Mouse (Mus musculus): ENCODE measurements around the gene Dhcr7. TPM values are rescaled to one million over a fixed set of nuclear protein-coding genes. Genes with fewer than 3 reads are reported as not detected.

Dhcr7 gene
- polyA plus RNA-seq, 2 experiments from 2014 or later: 42.4 to 42.9 TPM

GRCm38 (mm10) chr7:143833581-143834190 is 10.7 kb downstream of the Dhcr7 start:
- ATAC-seq: no peak

DNA sequence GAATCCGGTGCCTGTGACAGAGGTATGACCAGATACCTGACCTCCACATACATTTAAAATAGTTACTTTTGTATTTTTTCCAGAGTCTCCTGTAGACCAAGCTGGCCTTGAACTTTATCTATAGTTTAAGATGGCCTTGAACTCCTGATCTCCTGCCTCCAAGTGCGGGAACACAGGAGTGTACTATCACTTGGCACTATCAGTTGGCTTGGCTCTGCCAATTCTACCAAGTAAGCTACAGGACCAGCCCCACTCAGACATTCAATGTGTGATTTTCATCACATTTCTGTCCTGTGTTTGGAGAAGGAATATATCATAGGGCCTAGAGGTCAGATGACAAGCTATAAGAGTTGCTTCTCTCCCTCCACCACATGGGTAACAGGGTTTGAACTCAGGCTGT is 11.4 kb downstream of the Dhcr7 start:
- ATAC-seq: no peak

DNA sequence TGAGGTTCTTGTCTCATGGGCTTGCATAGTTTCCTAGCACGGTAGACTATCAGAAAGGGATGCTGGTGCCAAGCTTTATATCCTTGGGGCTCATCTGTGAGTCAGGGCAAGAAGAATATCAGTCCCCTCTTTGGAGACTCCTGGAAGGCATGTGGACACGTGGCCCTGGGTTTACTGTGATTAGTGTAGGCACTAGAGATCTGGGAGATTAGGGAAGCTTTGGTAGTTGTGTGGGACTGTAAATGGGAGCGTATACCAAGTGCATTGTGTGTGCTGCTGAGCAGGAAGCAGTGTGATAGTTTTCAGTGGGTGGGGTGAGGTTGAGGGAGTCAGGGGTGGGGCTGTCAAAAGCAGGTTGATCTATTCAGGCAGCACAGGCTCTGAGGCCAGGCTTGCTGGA is 12.0 kb downstream of the Dhcr7 start:
- no peak for ATAC-seq

DNA sequence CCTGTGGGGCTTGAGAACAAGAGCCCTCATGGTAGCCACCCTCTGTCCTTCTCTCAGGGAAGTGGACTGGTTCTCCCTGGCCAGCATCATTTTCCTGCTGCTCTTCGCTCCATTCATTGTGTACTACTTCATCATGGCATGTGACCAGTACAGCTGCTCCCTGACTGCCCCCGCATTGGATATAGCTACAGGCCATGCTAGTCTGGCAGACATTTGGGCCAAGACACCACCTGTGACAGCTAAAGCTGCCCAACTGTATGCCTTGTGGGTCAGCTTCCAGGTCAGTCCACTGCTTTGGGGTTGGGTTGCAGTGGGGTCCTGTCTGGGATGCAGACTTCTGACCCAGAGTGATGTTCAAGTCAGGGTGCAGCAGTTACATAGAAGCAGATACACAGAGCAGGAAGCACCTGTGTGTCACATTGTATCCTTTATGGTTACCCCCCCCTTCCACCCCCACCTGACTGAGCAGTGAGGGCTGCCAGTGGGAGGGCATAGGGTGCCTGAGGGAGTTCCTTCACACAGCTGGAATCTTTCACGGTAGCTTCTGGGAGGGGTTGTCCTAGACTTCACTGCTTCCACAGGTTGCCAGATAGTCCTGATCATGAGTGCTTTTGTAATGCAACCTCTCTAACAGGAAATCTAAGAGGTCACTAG is 14.9 kb downstream of the Dhcr7 start:
- ATAC-seq: no peak

DNA sequence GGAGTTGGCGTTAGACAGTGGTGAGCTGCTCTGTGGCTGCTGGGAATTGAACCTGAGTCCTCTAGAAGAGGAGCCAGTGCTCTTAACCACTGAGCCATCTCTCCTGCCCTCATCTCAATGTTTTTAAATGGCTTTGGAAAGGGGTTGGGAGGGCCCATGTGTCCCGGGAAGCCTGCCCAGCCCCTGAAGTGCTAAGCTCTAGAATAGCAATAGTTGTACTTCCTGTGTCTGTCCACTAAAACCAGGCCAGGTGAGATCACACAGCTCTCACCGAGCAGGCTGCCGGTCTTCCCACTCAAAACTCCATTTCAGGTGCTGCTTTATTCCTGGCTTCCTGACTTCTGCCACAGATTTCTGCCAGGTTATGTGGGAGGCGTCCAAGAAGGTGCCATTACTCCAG is 17.2 kb downstream of the Dhcr7 start:
- no peak for ATAC-seq

DNA sequence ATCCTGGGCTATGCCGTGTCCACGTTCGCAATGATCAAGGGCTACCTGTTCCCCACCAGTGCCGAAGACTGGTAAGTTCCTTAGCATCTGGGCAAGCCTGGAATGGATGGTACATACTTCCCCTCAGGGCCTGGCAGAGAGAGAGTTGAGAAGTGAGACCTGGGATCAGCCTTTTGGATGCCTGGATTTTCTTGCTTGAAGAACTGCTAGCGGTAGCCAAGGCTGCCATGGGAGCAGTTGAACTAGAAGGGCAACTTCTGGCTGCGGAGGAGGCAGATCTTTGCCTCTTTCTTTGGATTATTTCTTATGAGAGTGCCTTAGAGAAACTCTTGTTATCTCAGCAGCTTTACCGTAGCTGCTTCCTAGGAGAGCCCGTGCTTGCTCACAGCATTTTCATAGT is 18.4 kb downstream of the Dhcr7 start:
- no peak for ATAC-seq

GRCm38 (mm10) chr7:143848127-143848767 is 25.3 kb downstream of the Dhcr7 start:
- no peak for ATAC-seq

GRCm38 (mm10) chr7:143848768-143849482 is 26.0 kb downstream of the Dhcr7 start:
- ATAC-seq: no peak

DNA sequence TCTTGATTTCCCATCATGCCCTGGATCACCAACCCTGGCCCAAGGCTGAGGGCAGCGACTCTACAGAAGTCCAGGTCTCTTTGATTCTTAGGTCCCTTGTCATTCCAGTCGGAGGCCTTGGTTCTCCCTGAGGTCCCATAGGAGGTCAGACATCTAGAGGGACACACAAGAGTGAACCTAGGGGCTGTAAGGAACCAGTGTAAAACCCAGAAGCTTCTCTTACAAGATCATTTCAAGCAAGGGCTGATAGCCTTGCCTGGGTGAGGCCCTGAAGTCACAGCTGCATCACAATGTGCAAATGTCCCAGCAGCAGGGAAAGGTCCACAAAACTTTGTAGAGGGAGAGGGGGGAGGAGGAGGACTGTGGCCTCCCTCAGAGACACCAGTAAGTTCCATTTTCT is 43.6 kb downstream of the Dhcr7 start, which contains the start of gene Gm498:
TSS of gene Gm498 (plus strand) at position 301 of the 400 bp plus-strand sequence.
- ATAC-seq: no peak

- ATAC-seq: no peak
Measured at GRCm38 (mm10) chr7:143868874-143869273, 45.9 kb downstream of the Dhcr7 start.

DNA sequence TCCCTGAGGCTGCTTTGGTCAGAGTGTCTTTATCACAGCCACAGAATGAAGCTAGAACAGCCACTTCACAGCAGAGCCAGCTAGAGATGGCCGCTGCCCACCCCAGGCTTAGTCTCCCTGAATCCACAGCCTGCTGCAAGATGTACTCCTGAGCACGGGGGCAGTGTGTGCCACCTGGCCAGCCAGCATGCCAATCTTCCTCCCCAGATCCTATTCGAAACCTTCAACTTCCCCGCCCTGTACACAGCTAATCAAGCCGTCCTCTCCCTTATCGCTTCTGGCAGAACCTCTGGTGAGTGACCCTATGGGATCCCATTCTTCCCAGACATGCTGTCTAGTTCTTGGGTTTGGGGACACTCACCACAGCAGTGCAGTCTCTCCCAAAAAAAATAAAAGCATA is 60.8 kb downstream of the Dhcr7 start:
- ATAC-seq: no peak

DNA sequence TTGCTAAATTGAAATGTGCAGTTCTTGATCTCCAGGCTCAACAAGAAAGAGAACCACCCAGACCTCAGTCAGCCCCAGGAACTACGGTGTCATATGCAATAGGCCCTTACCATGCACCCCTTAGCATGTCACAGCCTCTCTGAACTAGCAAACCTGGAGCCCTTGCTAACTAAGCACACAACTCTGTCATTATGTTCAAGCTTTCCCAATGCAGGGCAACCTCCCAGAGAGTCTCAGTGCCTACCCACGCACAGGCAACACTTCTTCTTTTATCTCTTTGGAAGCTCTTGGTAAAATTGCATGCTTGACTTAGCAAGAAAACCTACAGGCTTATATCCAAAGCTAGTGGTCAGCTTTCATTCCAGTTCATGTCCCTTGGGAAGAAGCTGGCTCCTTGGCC is 68.2 kb downstream of the Dhcr7 start:
- ATAC-seq: no peak

DNA sequence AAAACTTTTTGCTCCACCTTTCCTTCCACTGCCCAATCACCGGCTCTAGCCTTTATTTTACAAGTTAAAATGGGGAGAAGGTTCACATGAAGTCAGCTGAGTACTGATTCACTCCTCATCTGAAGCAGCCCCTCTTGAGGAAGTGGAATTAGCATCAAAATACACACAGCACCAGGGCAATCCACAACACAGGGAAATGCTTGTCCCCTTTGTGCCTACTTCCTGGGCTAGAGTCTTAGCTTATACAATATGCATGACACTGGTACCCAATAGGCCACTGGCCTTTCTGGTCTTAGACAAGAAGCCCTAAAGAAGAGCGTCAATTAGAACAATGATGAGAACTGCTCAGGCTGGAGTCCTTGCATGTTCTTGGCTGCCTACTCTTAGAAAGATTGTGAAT is 69.4 kb downstream of the Dhcr7 start:
- no peak for ATAC-seq

Other genes with a start within 250 kb of the Dhcr7 start
- gene Cars, start 223.1 kb upstream of the Dhcr7 start, polyA plus RNA-seq (2017; shearing (Covaris generic)): 10 to 100 TPM; 26.1 to 30.4 TPM
- gene Tnfrsf26, start 194.4 kb upstream of the Dhcr7 start, polyA plus RNA-seq (2017; shearing (Covaris generic)): 100 to 1,000 TPM in 1 of 2 experiments, 10 to 100 TPM in 1; 96.1 to 107 TPM
- gene Tnfrsf22, start 173.5 kb upstream of the Dhcr7 start, polyA plus RNA-seq (2017; shearing (Covaris generic)): 10 to 100 TPM; 14.7 to 16.2 TPM
- gene Tnfrsf23, start 137.3 kb upstream of the Dhcr7 start, polyA plus RNA-seq (2017; shearing (Covaris generic)): 1 to 10 TPM; 2.1 to 3.3 TPM
- 10 to 100 TPM; 18.3 to 29.2 TPM for gene Osbpl5, start 66.2 kb upstream of the Dhcr7 start, polyA plus RNA-seq (2017; shearing (Covaris generic))
- not detected for gene Mrgprg, start 56.2 kb upstream of the Dhcr7 start, polyA plus RNA-seq (2017; shearing (Covaris generic))
- 1 to 10 TPM; 4.8 to 4.9 TPM for gene Mrgpre, start 38.6 kb upstream of the Dhcr7 start, polyA plus RNA-seq (2017; shearing (Covaris generic))
- gene Nadsyn1, start 296 bp upstream of the Dhcr7 start, polyA plus RNA-seq (2017; shearing (Covaris generic)): 10 to 100 TPM; 13.7 to 16.0 TPM
- gene Gm498, start 43.7 kb downstream of the Dhcr7 start, polyA plus RNA-seq (2017; shearing (Covaris generic)): under 1 TPM in 1 of 2 experiments, not detected in 1; 0.48 TPM
- under 1 TPM in 1 of 2 experiments, not detected in 1; 0.11 TPM for gene Shank2, start 178.8 kb downstream of the Dhcr7 start, polyA plus RNA-seq (2017; shearing (Covaris generic))